Mouse (Mus musculus) megakaryocyte, embryonic 14.5 days (primary cell): ENCODE measurements at regions not wholly inside any gene's neighbourhood (a gene's known extent, or its start where the extent isn't known, plus 50 kb on each side); places are given as distances from the start of the nearest gene placed in this dataset.

Experiments used
- FLI1 ChIP-seq: IDR thresholded peaks from 2 replicates; pipeline ENCODE4 v1.6.1; 2012; ENCODE audit warnings: low read length, inconsistent platforms, mixed read lengths
- GATA1 ChIP-seq: IDR thresholded peaks from 3 replicates; pipeline ENCODE4 v1.6.1; 2012; ENCODE audit warnings: mixed read lengths, low read length, inconsistent platforms, borderline replicate concordance

GRCm38 (mm10) chr11:7852612-7853011 is 638.9 kb upstream of the Igfbp3 start:
- TF ChIP-seq FLI1 (no peak), GATA1 (no peak)
